Mouse (Mus musculus): Measurements from ENCODE around the gene Slc12a9. TPM values are rescaled to one million over a fixed set of nuclear protein-coding genes. Genes with fewer than 3 reads are reported as not detected.

Slc12a9 gene
- total and polyA plus RNA-seq, 3 experiments, result 8.8 to 12.1 TPM; not detected in 1

- Histone ChIP-seq H3K79me2 (ENCODE audit: control insufficient read depth, insufficient read depth, low read length, poor library complexity) (peaks cover 7% of the 10 kb centered on the region; the same call in 1 of the 2 replicates), H3K9ac (ENCODE audit: control insufficient read depth, low read depth, low read length, poor library complexity, severe bottlenecking) (peak overlapping the region; percentile 42), H3K9me3 (replicated peaks; ENCODE audit: insufficient read depth, low read length) (no peaks in the 10 kb centered on the region), H3K4me1 (ENCODE audit: control insufficient read depth in 1 of 2, insufficient read depth in 2 of 2, low read length in 2 of 2) (peaks cover 2 to 21% of the 10 kb centered on the region in 2 experiments; a peak in 3 of 4 replicates), H3K4me3 (ENCODE audit: control insufficient read depth in 1 of 2, insufficient read depth in 1 of 2, low read depth in 2 of 2, low read length in 2 of 2) (0 out of 4 replicates have a peak overlapping the region, but pooled peaks of 1 of the 2 experiments have one; percentile 6), H3K27ac (ENCODE audit: control insufficient read depth, low read depth, low read length) (peak overlapping the region; percentile 75), H3K36me3 (ENCODE audit: control insufficient read depth in 1 of 2, insufficient read depth in 2 of 2, low read length in 2 of 2) (peaks cover 0 to 10% of the 10 kb centered on the region in 2 experiments; a peak in 2 of 4 replicates), H3K27me3 (ENCODE audit: control insufficient read depth in 1 of 2, insufficient read depth in 2 of 2, low read length in 2 of 2) (no peaks in the 10 kb centered on the region)
- peak; percentile 95 for DNase-seq (ENCODE audit: low read depth, low spot score)
- TF ChIP-seq MAZ (IDR thresholded peaks at IDR 0.05; ENCODE audit: low read depth, low read length), result peak; percentile 82
- no peak for TF ChIP-seq TBP (IDR thresholded peaks at IDR 0.05; ENCODE audit: low read depth, low read length)
- 0 out of 2 replicates have a peak, but pooled peaks have one; percentile 14 for TF ChIP-seq ZNF384 (IDR thresholded peaks at IDR 0.05; ENCODE audit: low read depth, low read length)
- TF ChIP-seq MYB (IDR thresholded peaks at IDR 0.05; ENCODE audit: low read depth, low read length), result no peak
- no peak for TF ChIP-seq NRF1 (IDR thresholded peaks at IDR 0.05; ENCODE audit: insufficient read depth, low read depth, low read length, poor library complexity, severe bottlenecking)
- peak; percentile 68 to 97 (median 96) for TF ChIP-seq CTCF (IDR thresholded peaks at IDR 0.05 in 2 of 3, conservative IDR thresholded peaks at IDR 0.05 in 1 of 3; ENCODE audit: control insufficient read depth in 1 of 3, insufficient read depth in 1 of 3, low read depth in 2 of 3, low read length in 3 of 3, poor library complexity in 1 of 3, severe bottlenecking in 1 of 3)
- TF ChIP-seq ELF1 (IDR thresholded peaks at IDR 0.05; ENCODE audit: low read depth, low read length), result peak; percentile 65
- 0 out of 2 replicates have a peak, but pooled peaks have one; percentile 65 for TF ChIP-seq MYC (IDR thresholded peaks at IDR 0.05; ENCODE audit: low read depth, low read length)
- TF ChIP-seq HCFC1 (IDR thresholded peaks at IDR 0.05; ENCODE audit: low read depth, low read length), result peak; percentile 58; the same call in 1 of the 2 replicates
- TF ChIP-seq RCOR1 (IDR thresholded peaks at IDR 0.05; ENCODE audit: low read depth, low read length), result no peak
- peak; percentile 90 for TF ChIP-seq SIN3A (IDR thresholded peaks at IDR 0.05; ENCODE audit: low read length)
- peak; percentile 98 for TF ChIP-seq ZC3H11A (IDR thresholded peaks at IDR 0.05; ENCODE audit: low read depth, low read length)
- TF ChIP-seq SMC3 (IDR thresholded peaks at IDR 0.05; ENCODE audit: low read depth, low read length), result peak; percentile 99
- TF ChIP-seq MAX (IDR thresholded peaks at IDR 0.05; ENCODE audit: low read length), result 0 out of 2 replicates have a peak, but pooled peaks have one; percentile 12
- TF ChIP-seq MXI1 (IDR thresholded peaks at IDR 0.05; ENCODE audit: low read depth, low read length), result peak; percentile 84
- peak; percentile 52; the same call in 1 of the 2 replicates for TF ChIP-seq ETS1 (IDR thresholded peaks at IDR 0.05; ENCODE audit: low read depth, low read length)
- no peak for TF ChIP-seq POLR2AphosphoS5 (IDR thresholded peaks at IDR 0.05; ENCODE audit: borderline replicate concordance, low read depth, low read length)
- no peak for TF ChIP-seq E2F4 (IDR thresholded peaks at IDR 0.05; ENCODE audit: borderline replicate concordance, low read depth, low read length)
- TF ChIP-seq RAD21 (IDR thresholded peaks at IDR 0.05; ENCODE audit: low read depth, low read length), result peak; percentile 96
These were observed 46.8 kb downstream of the Slc12a9 start for GRCm38 (mm10) chr5:137286655-137287031.

- Histone ChIP-seq H3K9me3 (replicated peaks; ENCODE audit: insufficient read depth, low read length) (no peaks in the 10 kb centered on the region), H3K4me1 (ENCODE audit: control insufficient read depth in 1 of 2, insufficient read depth in 2 of 2, low read length in 2 of 2) (peaks cover 2 to 16% of the 10 kb centered on the region in 2 experiments; a peak in 3 of 4 replicates), H3K9ac (ENCODE audit: control insufficient read depth, low read depth, low read length, poor library complexity, severe bottlenecking) (peak overlapping the region; percentile 42), H3K36me3 (ENCODE audit: control insufficient read depth in 1 of 2, insufficient read depth in 2 of 2, low read length in 2 of 2) (peaks cover 0 to 10% of the 10 kb centered on the region in 2 experiments; a peak in 2 of 4 replicates), H3K79me2 (ENCODE audit: control insufficient read depth, insufficient read depth, low read length, poor library complexity) (peaks cover 7% of the 10 kb centered on the region; the same call in 1 of the 2 replicates), H3K27ac (ENCODE audit: control insufficient read depth, low read depth, low read length) (peak overlapping the region; percentile 57), H3K4me3 (ENCODE audit: control insufficient read depth in 1 of 2, insufficient read depth in 1 of 2, low read depth in 2 of 2, low read length in 2 of 2) (no peak overlapping the region), H3K27me3 (ENCODE audit: control insufficient read depth in 1 of 2, insufficient read depth in 2 of 2, low read length in 2 of 2) (no peaks in the 10 kb centered on the region)
- TF ChIP-seq ELF1 (IDR thresholded peaks at IDR 0.05; ENCODE audit: low read depth, low read length) (no peak), RCOR1 (IDR thresholded peaks at IDR 0.05; ENCODE audit: low read depth, low read length) (no peak), E2F4 (IDR thresholded peaks at IDR 0.05; ENCODE audit: borderline replicate concordance, low read depth, low read length) (no peak), ZMIZ1 (IDR thresholded peaks at IDR 0.05; ENCODE audit: low read depth, low read length) (no peak), NELFE (IDR thresholded peaks at IDR 0.05; ENCODE audit: low read depth, low read length) (no peak)
- DNase-seq (ENCODE audit: low read depth, low spot score), result peak; percentile 51
These were observed 47.4 kb downstream of the Slc12a9 start for GRCm38 (mm10) chr5:137285986-137286385.
